Mouse (Mus musculus) gastrocnemius, postnatal 4 days (tissue): Measurements from ENCODE around the gene Adamts18. TPM values are rescaled to one million over a fixed set of nuclear protein-coding genes. Genes with fewer than 3 reads are reported as not detected.

Experiments
- DNase-seq, 2 experiments: peaks; one replicate each; pipeline ENCODE4 v3.0.0; 2021 to 2022; ENCODE audit warnings: low spot score in 2 of 2, mixed read lengths in 2 of 2
- total RNA-seq, 2 experiments: library from RNA; stranded (reverse); gene quantifications; 2 replicates each; pipeline ENCODE4 v1.2.3; 2021

The Adamts18 gene
- total RNA-seq, 2 experiments from 2014 or later: 0.69 to 1.1 TPM

DNA sequence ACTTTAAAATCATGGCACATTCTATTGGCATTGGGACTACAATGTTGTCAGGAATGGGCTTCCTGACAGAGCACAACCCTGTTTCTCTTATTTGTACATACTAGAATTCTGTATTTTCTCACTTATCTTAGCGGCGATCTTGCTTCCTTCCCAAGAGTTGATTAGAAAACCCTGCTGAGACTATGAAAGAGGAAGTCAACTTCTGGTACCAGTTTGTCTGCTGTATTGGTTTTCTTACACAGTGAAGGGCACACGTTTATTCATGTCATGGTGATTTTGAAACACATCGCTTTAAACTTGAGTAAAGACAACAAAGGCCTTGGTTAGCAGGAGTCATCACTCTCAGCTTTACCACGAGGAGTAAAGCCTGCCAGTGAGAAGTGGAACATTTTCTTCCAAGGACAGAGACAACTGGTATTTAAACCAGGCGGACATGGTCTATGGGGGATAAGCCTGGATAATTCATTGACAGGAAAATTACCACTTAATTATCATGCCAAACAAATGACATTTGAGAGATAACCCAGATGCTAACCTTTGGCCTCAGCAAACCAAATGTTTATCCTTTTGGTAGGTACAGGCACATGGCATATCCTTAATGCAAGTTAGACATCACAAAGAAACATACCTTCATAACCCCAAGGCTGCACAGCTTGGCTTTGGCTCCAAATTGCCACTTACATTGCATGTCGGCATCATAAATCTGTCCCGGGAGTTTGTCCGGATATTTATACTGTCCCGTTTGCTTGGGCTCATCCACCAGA is 84.8 kb downstream of the Adamts18 start:
- no peak for DNase-seq

GRCm38 (mm10) chr8:113762101-113762500 is 86.4 kb downstream of the Adamts18 start:
- DNase-seq: no peak

DNA sequence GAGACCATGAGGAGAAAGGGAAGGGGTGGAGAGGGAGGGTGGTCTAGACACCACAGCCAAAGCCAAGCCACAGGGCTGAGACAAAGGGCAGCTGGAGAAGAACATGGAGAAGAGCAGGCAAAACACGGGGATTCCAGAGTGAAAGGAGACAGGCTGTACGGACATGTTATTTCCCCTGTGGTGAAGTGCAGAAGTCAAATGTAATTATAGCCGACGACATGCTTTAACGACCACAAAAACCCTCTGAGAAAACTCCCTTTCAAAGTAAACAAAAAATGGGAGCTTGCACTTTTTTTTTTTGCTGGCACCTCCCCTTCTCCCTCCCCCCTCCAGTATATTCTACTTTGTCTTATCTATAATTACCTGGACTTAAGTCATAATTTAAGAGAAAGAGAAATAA is 92.7 kb downstream of the Adamts18 start:
- no peak for DNase-seq

DNA sequence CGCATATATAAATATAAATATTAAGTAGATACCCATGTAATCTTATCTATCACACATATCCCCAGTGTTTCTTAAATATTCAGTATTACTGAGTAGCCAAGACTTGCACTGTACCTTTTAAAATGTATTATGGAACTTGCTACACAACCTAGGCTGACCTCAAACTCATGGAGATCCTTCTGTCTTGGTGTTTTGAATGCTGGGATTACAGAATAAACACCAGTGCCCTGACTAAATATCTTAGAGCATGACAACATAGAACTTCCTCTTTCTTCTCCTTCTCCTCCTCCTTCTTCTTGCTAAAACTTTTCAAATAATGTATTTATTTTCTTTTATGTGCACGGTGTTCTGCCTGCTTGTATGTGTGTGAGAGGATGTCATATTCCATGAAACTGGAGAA is 95.4 kb downstream of the Adamts18 start:
- no peak for DNase-seq

- DNase-seq: no peak
Observed at GRCm38 (mm10) chr8:113752349-113752748, 96.2 kb downstream of the Adamts18 start.

DNA sequence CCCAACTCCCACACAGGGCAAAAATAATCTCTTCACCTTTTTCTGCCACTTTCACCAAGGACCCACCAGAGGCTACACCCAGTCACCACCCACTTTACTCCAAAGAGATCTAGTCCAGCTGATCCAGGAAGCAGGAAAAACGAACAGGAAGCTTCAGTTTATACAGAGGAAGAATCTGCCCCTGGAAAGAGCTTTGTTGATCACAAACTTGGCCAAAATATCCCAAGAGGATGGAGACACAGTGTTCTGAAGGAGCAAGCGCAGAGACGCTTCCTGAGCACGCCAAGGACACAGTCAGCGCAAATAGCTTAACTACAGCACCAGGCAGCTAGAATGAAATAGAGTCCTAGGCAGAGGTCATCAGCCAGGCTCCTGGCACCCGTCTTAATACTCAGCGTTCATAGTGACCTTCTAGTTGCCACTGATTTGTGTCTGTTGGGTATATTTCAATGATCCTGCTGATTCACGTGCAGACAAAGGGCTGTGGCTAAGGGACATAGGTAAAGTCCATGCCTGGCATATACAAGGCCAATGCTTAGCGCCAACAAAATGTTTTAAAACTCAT is 113.0 kb downstream of the Adamts18 start:
- DNase-seq: no peak

GRCm38 (mm10) chr8:113725331-113725730 is 123.2 kb downstream of the Adamts18 start:
- no peak for DNase-seq

DNA sequence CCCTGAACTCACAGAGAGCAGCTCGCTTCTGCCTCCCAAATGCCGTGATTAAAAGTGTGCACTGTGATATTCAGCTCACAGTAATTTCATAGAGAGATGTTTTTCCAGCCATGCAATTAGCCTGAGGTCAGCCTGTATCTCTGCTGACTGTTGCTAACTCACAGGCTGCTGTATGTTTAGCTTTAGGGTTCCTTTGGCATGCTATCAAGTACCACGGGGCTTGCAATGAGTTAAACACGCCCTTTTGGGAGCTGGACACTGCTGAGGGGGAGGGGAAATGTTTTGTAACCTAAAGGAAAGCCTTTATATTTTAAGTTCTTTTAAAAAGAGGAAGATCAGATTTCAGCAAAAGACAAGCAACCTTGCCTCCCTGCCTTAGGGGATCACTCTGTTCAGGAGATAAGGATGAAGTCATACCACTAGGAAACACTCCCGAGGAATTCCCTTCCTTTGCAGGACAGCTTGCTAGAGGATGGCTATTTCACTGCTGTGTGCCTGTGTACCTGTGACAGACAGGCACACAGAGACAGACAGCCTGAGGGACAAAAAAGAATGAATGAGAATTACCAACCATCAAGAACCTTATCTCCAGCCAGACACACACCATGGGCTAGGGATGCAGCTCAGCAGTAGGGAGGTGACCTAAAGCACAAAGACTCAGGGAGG is 124.5 kb downstream of the Adamts18 start:
- no peak for DNase-seq

GRCm38 (mm10) chr8:113721459-113721858 is 127.1 kb downstream of the Adamts18 start:
- no peak for DNase-seq

DNA sequence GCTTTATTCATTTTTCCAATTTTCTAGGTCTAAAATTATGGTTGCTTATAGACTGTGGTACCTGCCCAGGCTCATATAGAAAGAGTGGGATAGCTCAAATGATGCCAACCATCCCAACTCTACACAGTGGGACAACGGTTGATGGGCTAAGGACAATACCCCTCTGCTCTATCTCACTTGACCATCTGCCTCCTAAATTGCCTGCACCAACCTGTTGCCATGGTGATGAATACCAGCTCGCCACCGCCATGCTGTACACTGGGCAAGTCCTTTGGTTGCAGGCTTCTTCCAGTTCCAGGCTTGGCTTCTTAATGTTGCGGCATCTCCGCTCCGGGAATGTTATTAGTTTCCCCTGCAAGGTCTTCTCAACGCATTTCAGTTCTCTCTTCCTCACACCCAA is 143.6 kb downstream of the Adamts18 start:
- DNase-seq: no peak

- no peak for DNase-seq
Observed at GRCm38 (mm10) chr8:113691622-113692343, 156.8 kb downstream of the Adamts18 start.

GRCm38 (mm10) chr8:113688543-113688915 is 160.0 kb downstream of the Adamts18 start:
- no peak for DNase-seq

DNA sequence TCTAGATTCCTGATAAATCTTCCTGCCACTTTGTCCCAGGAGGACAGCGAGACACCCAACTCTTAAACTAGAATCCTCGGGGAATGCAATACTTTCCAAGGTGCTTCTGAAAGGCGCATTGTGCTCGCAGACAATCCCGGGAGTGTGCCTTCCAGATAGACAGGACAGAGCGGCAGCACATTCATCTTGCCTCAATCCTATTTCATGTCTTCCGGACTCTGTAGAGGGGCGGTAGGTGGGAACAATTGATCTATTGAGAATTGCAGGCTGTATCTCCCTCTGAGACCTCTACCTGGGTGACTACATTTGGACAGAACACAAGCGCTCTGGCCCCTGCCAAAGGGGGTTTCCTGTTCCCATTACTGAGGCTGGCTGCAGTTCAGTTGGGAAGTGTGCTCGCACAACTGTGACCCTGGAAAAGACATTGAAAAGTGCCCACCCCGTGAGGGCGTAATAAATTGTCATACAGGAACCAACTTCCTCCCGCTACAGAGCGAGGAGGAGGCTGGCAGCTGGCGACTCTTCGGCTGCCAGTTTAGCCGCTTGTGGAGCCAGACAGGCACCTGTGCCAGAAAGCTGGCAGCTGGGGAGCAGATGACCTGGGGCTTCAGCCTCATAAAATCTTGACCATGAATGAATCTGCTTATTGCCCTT is 160.5 kb downstream of the Adamts18 start:
- DNase-seq: peak in 1 of 2 experiments; percentile 25

DNA sequence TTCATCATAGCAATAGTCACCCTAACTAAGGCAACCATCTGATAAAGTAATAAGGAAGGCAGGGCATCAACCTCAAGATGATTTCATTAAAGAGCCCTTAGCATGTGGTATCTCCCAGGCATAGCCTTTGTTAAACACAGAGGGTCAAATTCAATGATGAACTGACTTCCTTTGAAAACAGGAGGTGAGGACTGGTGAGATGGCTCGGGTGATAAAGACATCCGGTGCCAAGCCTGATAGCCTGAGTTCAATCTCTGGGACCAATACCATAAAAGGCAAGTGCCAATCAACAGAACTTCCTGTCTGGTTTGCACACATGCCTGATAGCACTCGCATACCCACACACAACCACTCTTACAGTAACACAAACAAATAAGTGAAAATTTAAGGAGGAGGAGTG is 169.2 kb downstream of the Adamts18 start:
- no peak for DNase-seq

GRCm38 (mm10) chr8:113676811-113677210 is 171.7 kb downstream of the Adamts18 start:
- no peak for DNase-seq

GRCm38 (mm10) chr8:113675281-113675680 is 173.3 kb downstream of the Adamts18 start:
- no peak for DNase-seq

GRCm38 (mm10) chr8:113674611-113675010 is 173.9 kb downstream of the Adamts18 start:
- no peak for DNase-seq

- DNase-seq: no peak
Observed at GRCm38 (mm10) chr8:113673300-113673699, 175.2 kb downstream of the Adamts18 start.

DNA sequence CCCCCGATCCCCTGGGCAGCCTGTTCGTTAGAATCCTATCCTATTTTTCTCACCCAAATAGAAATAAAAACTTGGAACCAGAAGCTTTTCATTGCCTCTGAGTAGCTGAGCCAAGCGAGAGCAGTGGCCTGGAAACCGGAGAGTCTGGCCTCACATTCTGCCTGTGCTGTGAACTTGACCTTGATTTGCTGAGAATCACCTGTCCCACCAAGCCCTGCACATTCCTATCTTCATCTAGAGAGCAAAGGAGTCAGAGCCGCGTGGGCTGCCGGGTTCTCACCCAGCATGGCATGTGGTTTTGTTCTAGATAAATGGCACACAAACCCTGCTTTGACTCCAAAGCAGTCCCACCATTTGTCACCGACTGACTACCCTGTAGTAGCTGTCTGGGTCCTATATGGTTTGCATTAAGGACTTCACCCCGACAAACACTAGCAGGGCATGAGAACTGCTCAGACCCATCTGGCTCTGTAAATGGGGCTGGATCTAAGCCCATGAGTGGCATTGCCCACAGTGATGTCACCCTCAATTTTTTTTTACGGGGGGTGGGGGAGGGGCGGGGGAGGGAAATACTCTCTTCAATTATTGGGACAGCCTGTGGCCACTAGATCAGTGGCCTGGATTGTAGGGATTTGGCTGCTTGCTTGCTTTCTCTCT is 175.8 kb downstream of the Adamts18 start:
- no peak for DNase-seq

DNA sequence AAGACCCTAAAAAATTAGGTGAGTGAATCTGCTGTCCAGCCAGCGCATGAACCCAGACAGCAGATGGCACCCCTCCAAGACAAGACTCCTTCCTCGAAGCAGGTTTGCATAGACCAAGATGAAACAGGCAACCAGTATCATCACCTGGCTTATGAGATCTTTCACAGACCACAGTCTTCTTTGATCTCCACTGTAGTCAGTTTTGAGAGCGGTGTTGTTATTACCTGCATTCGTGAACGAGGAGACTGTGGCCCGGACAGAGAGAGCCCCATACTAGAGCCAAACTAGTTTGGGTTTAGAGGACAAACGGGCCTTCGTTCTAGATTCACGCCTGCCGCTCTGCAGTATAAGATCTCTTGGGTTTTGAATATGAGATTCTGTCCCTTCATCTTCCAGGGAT is 178.6 kb downstream of the Adamts18 start:
- DNase-seq: no peak
